Mouse (Mus musculus): ENCODE measurements around the gene Gm9844. TPM values are rescaled to one million over a fixed set of nuclear protein-coding genes. Genes with fewer than 3 reads are reported as not detected.
"Not testable (repeated sequence)": the region's sequence is repeated elsewhere in the genome, so short reads cannot be mapped to it uniquely, and the experiment has no call there.

Gm9844 gene
- 27.8 and 28.6 TPM in 2 replicates for polyA plus RNA-seq (2015; fragmentation: Nextera tagmentation; extraction: Ambion mirVana)

- H3K9ac ChIP-seq (ENCODE audit: low read depth, low read length) = no peak within 1 kb of the TSS
- no peaks in the 10 kb centered on the region for H3K9me3 ChIP-seq (replicated peaks; ENCODE audit: control insufficient read depth, low read length, poor library complexity, severe bottlenecking)
- WGBS = 88% methylated on average over 7 of the region's 7 CpGs
- ATAC-seq = no peak
- no peak within 1 kb of the TSS for H3K4me2 ChIP-seq (ENCODE audit: low read length)
- no peaks in the 10 kb centered on the region for H3K36me3 ChIP-seq (ENCODE audit: control insufficient read depth, insufficient read depth, low read length)
- H3K4me1 ChIP-seq (ENCODE audit: control insufficient read depth, insufficient read depth, low read length) = no peaks in the 10 kb centered on the region
- H3K27ac ChIP-seq (ENCODE audit: low read length) = no peak within 1 kb of the TSS
- no peak within 1 kb of the TSS for H3K4me3 ChIP-seq (ENCODE audit: low read depth, low read length)
- H3K27me3 ChIP-seq (ENCODE audit: control insufficient read depth, insufficient read depth, low read depth, low read length) = no peaks in the 10 kb centered on the region
Measured at GRCm38 (mm10) chr7:24861913-24862312, at the start of gene Gm9844. Gm9844 (plus strand) TSS chr7:24862213.

GRCm38 (mm10) chr7:24817502-24817901 lies 44.5 kb upstream of the Gm9844 start:
- Histone ChIP-seq H3K36me3 (ENCODE audit: control insufficient read depth, insufficient read depth, low read length) (no peaks in the 10 kb centered on the region), H3K4me1 (ENCODE audit: control insufficient read depth, insufficient read depth, low read length) (no peaks in the 10 kb centered on the region), H3K4me3 (ENCODE audit: low read depth, low read length) (no peak overlapping the region), H3K9me3 (replicated peaks; ENCODE audit: control insufficient read depth, low read length, poor library complexity, severe bottlenecking) (no peaks in the 10 kb centered on the region), H3K9ac (ENCODE audit: low read depth, low read length) (no peak overlapping the region), H3K4me2 (ENCODE audit: low read length) (no peak overlapping the region), H3K27ac (ENCODE audit: low read length) (no peak overlapping the region), H3K27me3 (ENCODE audit: control insufficient read depth, insufficient read depth, low read depth, low read length) (no peaks in the 10 kb centered on the region)
- WGBS = 3% methylated on average over 3 of the region's 3 CpGs
- peak; percentile 51; the same call in 1 of the 2 replicates for ATAC-seq

GRCm38 (mm10) chr7:24824452-24824851 lies 37.6 kb upstream of the Gm9844 start:
- H3K4me2 ChIP-seq (ENCODE audit: low read length) = no peak overlapping the region
- H3K4me3 ChIP-seq (ENCODE audit: low read depth, low read length) = no peak overlapping the region
- no peaks in the 10 kb centered on the region for H3K36me3 ChIP-seq (ENCODE audit: control insufficient read depth, insufficient read depth, low read length)
- no peaks in the 10 kb centered on the region for H3K4me1 ChIP-seq (ENCODE audit: control insufficient read depth, insufficient read depth, low read length)
- no peak overlapping the region for H3K9ac ChIP-seq (ENCODE audit: low read depth, low read length)
- ATAC-seq = no peak
- WGBS = 74% methylated on average over 7 of the region's 7 CpGs
- H3K27me3 ChIP-seq (ENCODE audit: control insufficient read depth, insufficient read depth, low read depth, low read length) = no peaks in the 10 kb centered on the region
- H3K27ac ChIP-seq (ENCODE audit: low read length) = no peak overlapping the region
- no peaks in the 10 kb centered on the region for H3K9me3 ChIP-seq (replicated peaks; ENCODE audit: control insufficient read depth, low read length, poor library complexity, severe bottlenecking)

GRCm38 (mm10) chr7:24827181-24827580 lies 34.8 kb upstream of the Gm9844 start:
- Histone ChIP-seq H3K27me3 (ENCODE audit: control insufficient read depth, insufficient read depth, low read depth, low read length) (no peaks in the 10 kb centered on the region), H3K27ac (ENCODE audit: low read length) (no peak overlapping the region), H3K4me3 (ENCODE audit: low read depth, low read length) (no peak overlapping the region), H3K36me3 (ENCODE audit: control insufficient read depth, insufficient read depth, low read length) (no peaks in the 10 kb centered on the region), H3K4me1 (ENCODE audit: control insufficient read depth, insufficient read depth, low read length) (no peaks in the 10 kb centered on the region), H3K9me3 (replicated peaks; ENCODE audit: control insufficient read depth, low read length, poor library complexity, severe bottlenecking) (0 out of 2 replicates have a peak, but pooled peaks cover 2% of the 10 kb centered on the region), H3K9ac (ENCODE audit: low read depth, low read length) (no peak overlapping the region), H3K4me2 (ENCODE audit: low read length) (no peak overlapping the region)
- WGBS = 93% methylated on average over 4 of the region's 4 CpGs
- ATAC-seq = no peak

GRCm38 (mm10) chr7:24838732-24839409 lies 23.1 kb upstream of the Gm9844 start:
- not testable (repeated sequence) for H3K27ac ChIP-seq (ENCODE audit: low read length); H3K4me3 ChIP-seq (ENCODE audit: low read depth, low read length); H3K27me3 ChIP-seq (ENCODE audit: control insufficient read depth, insufficient read depth, low read depth, low read length); H3K36me3 ChIP-seq (ENCODE audit: control insufficient read depth, insufficient read depth, low read length); H3K4me1 ChIP-seq (ENCODE audit: control insufficient read depth, insufficient read depth, low read length); ATAC-seq; H3K4me2 ChIP-seq (ENCODE audit: low read length); H3K9ac ChIP-seq (ENCODE audit: low read depth, low read length); H3K9me3 ChIP-seq (replicated peaks; ENCODE audit: control insufficient read depth, low read length, poor library complexity, severe bottlenecking)
- 59% methylated on average over 11 of the region's 13 CpGs for WGBS

- ATAC-seq = no peak
- Histone ChIP-seq H3K27ac (ENCODE audit: low read length) (no peak overlapping the region), H3K9me3 (replicated peaks; ENCODE audit: control insufficient read depth, low read length, poor library complexity, severe bottlenecking) (no peaks in the 10 kb centered on the region), H3K4me3 (ENCODE audit: low read depth, low read length) (no peak overlapping the region), H3K4me1 (ENCODE audit: control insufficient read depth, insufficient read depth, low read length) (no peaks in the 10 kb centered on the region), H3K27me3 (ENCODE audit: control insufficient read depth, insufficient read depth, low read depth, low read length) (no peaks in the 10 kb centered on the region; the same call in 1 of the 2 replicates), H3K4me2 (ENCODE audit: low read length) (no peak overlapping the region), H3K9ac (ENCODE audit: low read depth, low read length) (no peak overlapping the region), H3K36me3 (ENCODE audit: control insufficient read depth, insufficient read depth, low read length) (no peaks in the 10 kb centered on the region)
- 84% methylated on average over 8 of the region's 8 CpGs for WGBS
Measured at GRCm38 (mm10) chr7:24839410-24839808, 22.6 kb upstream of the Gm9844 start.

GRCm38 (mm10) chr7:24840331-24840730 lies 21.7 kb upstream of the Gm9844 start:
- Histone ChIP-seq H3K4me2 (ENCODE audit: low read length) (no peak overlapping the region), H3K27me3 (ENCODE audit: control insufficient read depth, insufficient read depth, low read depth, low read length) (no peaks in the 10 kb centered on the region; the same call in 1 of the 2 replicates), H3K4me1 (ENCODE audit: control insufficient read depth, insufficient read depth, low read length) (no peaks in the 10 kb centered on the region), H3K9me3 (replicated peaks; ENCODE audit: control insufficient read depth, low read length, poor library complexity, severe bottlenecking) (no peaks in the 10 kb centered on the region), H3K4me3 (ENCODE audit: low read depth, low read length) (no peak overlapping the region), H3K27ac (ENCODE audit: low read length) (no peak overlapping the region), H3K9ac (ENCODE audit: low read depth, low read length) (no peak overlapping the region), H3K36me3 (ENCODE audit: control insufficient read depth, insufficient read depth, low read length) (no peaks in the 10 kb centered on the region)
- 51% methylated on average over 3 of the region's 3 CpGs for WGBS
- ATAC-seq = no peak

- Histone ChIP-seq H3K36me3 (ENCODE audit: control insufficient read depth, insufficient read depth, low read length) (no peaks in the 10 kb centered on the region), H3K27me3 (ENCODE audit: control insufficient read depth, insufficient read depth, low read depth, low read length) (no peaks in the 10 kb centered on the region; the same call in 1 of the 2 replicates), H3K9ac (ENCODE audit: low read depth, low read length) (no peak overlapping the region), H3K9me3 (replicated peaks; ENCODE audit: control insufficient read depth, low read length, poor library complexity, severe bottlenecking) (no peaks in the 10 kb centered on the region), H3K4me1 (ENCODE audit: control insufficient read depth, insufficient read depth, low read length) (no peaks in the 10 kb centered on the region; the same call in 1 of the 2 replicates), H3K27ac (ENCODE audit: low read length) (no peak overlapping the region), H3K4me3 (ENCODE audit: low read depth, low read length) (no peak overlapping the region), H3K4me2 (ENCODE audit: low read length) (no peak overlapping the region)
- 78% methylated on average over 4 of the region's 4 CpGs for WGBS
- no peak for ATAC-seq
Measured at GRCm38 (mm10) chr7:24841009-24841408, 21.0 kb upstream of the Gm9844 start.

- Histone ChIP-seq H3K27me3 (ENCODE audit: control insufficient read depth, insufficient read depth, low read depth, low read length) (no peaks in the 10 kb centered on the region; the same call in 1 of the 2 replicates), H3K36me3 (ENCODE audit: control insufficient read depth, insufficient read depth, low read length) (no peaks in the 10 kb centered on the region), H3K4me2 (ENCODE audit: low read length) (no peak overlapping the region), H3K9me3 (replicated peaks; ENCODE audit: control insufficient read depth, low read length, poor library complexity, severe bottlenecking) (no peaks in the 10 kb centered on the region), H3K4me3 (ENCODE audit: low read depth, low read length) (no peak overlapping the region), H3K4me1 (ENCODE audit: control insufficient read depth, insufficient read depth, low read length) (no peaks in the 10 kb centered on the region; the same call in 1 of the 2 replicates), H3K9ac (ENCODE audit: low read depth, low read length) (no peak overlapping the region), H3K27ac (ENCODE audit: low read length) (no peak overlapping the region)
- 38% methylated on average over 5 of the region's 5 CpGs for WGBS
- ATAC-seq = no peak
Measured at GRCm38 (mm10) chr7:24844144-24844543, 17.9 kb upstream of the Gm9844 start.

All from midbrain, embryonic 16.5 days (tissue).